Mouse (Mus musculus): ENCODE data around the gene Itpkb. TPM values are rescaled to one million over a fixed set of nuclear protein-coding genes. Genes with fewer than 3 reads are reported as not detected.

Itpkb gene
- polyA plus RNA-seq, 1 experiment from 2014 or later, result 3.4 TPM

- Histone ChIP-seq H3K4me1 (replicated peaks) (peaks cover 56% of the 10 kb centered on the region), H3K9me3 (no peaks in the 10 kb centered on the region), H3K36me3 (no peaks in the 10 kb centered on the region), H3K9ac (no peak overlapping the region; the same call in 1 of the 2 replicates), H3K27me3 (peaks cover 60% of the 10 kb centered on the region), H3K4me3 (peak overlapping the region; percentile 58; the same call in 1 of the 2 replicates), H3K27ac (no peak overlapping the region), H3K4me2 (peak overlapping the region; percentile 99)
- ATAC-seq (ENCODE audit: low FRiP score), result no peak
- 33% methylated on average over 6 of the region's 6 CpGs for WGBS
These were observed 3.3 kb downstream of the Itpkb start for GRCm38 (mm10) chr1:180333588-180333987.

- Histone ChIP-seq H3K4me1 (replicated peaks) (peaks cover 54% of the 10 kb centered on the region), H3K9ac (no peak overlapping the region; the same call in 1 of the 2 replicates), H3K36me3 (no peaks in the 10 kb centered on the region), H3K4me3 (no peak overlapping the region), H3K9me3 (no peaks in the 10 kb centered on the region), H3K27me3 (peaks cover 51% of the 10 kb centered on the region), H3K4me2 (peak overlapping the region; percentile 99), H3K27ac (no peak overlapping the region)
- WGBS, result 83% methylated on average over 6 of the region's 6 CpGs
- no peak for ATAC-seq (ENCODE audit: low FRiP score)
These were observed 4.3 kb downstream of the Itpkb start for GRCm38 (mm10) chr1:180334541-180334940.

DNA sequence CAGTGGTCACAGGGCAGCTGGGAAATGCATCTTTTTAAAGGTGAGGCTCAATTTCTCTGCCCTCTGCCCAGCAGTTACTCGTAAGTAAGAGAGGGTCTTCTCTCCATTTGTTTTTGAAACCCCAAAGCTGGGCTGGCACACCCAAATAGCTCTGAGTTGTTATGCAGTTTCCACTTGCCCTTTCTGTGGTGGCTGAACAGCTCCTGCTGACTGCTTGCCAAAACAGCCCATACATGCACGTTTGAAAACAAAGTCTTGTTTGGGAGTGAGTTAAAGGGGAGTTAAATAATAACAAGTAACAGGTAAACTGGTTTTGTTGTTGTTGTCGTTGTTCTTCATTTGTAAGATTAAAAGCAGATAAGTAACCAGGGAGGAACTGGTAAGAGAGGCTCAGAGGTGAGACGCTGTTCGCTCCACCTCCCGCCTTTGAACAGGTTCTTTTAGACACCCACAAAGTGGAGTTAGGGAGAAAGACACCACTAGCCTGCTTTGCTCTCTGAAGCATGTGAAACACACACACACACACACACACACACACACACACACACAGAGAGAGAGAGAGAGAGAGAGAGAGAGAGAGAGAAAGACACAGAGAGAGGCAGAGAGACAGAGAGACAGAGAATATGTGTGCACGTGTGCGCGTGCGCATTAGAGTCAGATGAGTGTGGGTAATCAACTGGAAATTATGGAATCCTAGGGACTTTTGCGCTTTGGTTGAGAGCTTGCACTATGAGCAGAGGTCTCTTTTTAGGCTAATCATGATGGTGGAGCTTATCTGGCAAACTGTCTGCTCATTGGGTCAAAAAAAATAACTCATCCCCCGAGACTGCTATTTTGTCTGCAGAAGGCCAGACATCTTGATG is 5.5 kb downstream of the Itpkb start:
- Histone ChIP-seq H3K36me3 (no peaks in the 10 kb centered on the region), H3K4me3 (no peak overlapping the region), H3K9me3 (no peaks in the 10 kb centered on the region), H3K9ac (no peak overlapping the region), H3K4me2 (peak overlapping the region; percentile 6; the same call in 1 of the 2 replicates), H3K27me3 (peaks cover 42% of the 10 kb centered on the region), H3K4me1 (replicated peaks) (peaks cover 47% of the 10 kb centered on the region), H3K27ac (no peak overlapping the region)
- ATAC-seq (ENCODE audit: low FRiP score), result no peak
- 80% methylated on average over 12 of the region's 12 CpGs for WGBS

- ATAC-seq (ENCODE audit: low FRiP score), result no peak
- no peaks in the 10 kb centered on the region for H3K36me3 ChIP-seq
- no peak overlapping the region for H3K4me2 ChIP-seq
- H3K27me3 ChIP-seq, result peaks cover 18% of the 10 kb centered on the region
- H3K4me3 ChIP-seq, result no peak overlapping the region
- H3K9ac ChIP-seq, result no peak overlapping the region
- no peak overlapping the region for H3K27ac ChIP-seq
- peaks cover 24% of the 10 kb centered on the region for H3K4me1 ChIP-seq (replicated peaks)
- 84% methylated on average over 8 of the region's 8 CpGs for WGBS
- no peaks in the 10 kb centered on the region for H3K9me3 ChIP-seq
These were observed 8.1 kb downstream of the Itpkb start for GRCm38 (mm10) chr1:180338358-180338757.

DNA sequence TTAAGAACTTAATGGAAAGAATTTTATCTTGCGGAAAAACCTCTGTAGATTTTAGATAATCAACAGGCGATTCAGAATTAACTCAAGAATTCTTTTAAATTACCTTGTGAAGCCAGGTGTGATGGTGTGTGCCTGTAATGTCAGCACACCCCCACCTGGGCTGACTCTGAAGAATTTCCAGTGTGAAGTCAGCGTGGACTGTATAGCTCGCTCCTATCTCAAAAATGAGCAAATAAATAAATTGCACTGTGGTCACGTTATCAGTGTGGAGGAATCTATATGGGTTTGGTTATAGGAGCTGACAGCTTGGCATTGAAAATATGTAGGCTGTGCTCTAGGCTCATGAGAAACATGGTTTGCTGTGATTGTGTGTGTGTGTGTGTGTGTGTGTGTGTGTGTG is 8.9 kb downstream of the Itpkb start:
- WGBS, result 91% methylated on average over 5 of the region's 5 CpGs
- H3K9me3 ChIP-seq, result no peaks in the 10 kb centered on the region
- H3K4me2 ChIP-seq, result no peak overlapping the region
- no peaks in the 10 kb centered on the region for H3K36me3 ChIP-seq
- ATAC-seq (ENCODE audit: low FRiP score), result no peak
- H3K9ac ChIP-seq, result no peak overlapping the region
- H3K27ac ChIP-seq, result no peak overlapping the region
- H3K4me3 ChIP-seq, result no peak overlapping the region
- peaks cover 10% of the 10 kb centered on the region for H3K27me3 ChIP-seq
- H3K4me1 ChIP-seq (replicated peaks), result peaks cover 24% of the 10 kb centered on the region

- Histone ChIP-seq H3K27me3 (no peaks in the 10 kb centered on the region), H3K4me2 (no peak overlapping the region), H3K4me1 (replicated peaks) (peaks cover 27% of the 10 kb centered on the region), H3K4me3 (no peak overlapping the region), H3K9ac (no peak overlapping the region), H3K27ac (no peak overlapping the region), H3K36me3 (no peaks in the 10 kb centered on the region), H3K9me3 (no peaks in the 10 kb centered on the region)
- WGBS, result 82% methylated on average over 7 of the region's 7 CpGs
- no peak for ATAC-seq (ENCODE audit: low FRiP score)
These were observed 12.7 kb downstream of the Itpkb start for GRCm38 (mm10) chr1:180342944-180343343.

DNA sequence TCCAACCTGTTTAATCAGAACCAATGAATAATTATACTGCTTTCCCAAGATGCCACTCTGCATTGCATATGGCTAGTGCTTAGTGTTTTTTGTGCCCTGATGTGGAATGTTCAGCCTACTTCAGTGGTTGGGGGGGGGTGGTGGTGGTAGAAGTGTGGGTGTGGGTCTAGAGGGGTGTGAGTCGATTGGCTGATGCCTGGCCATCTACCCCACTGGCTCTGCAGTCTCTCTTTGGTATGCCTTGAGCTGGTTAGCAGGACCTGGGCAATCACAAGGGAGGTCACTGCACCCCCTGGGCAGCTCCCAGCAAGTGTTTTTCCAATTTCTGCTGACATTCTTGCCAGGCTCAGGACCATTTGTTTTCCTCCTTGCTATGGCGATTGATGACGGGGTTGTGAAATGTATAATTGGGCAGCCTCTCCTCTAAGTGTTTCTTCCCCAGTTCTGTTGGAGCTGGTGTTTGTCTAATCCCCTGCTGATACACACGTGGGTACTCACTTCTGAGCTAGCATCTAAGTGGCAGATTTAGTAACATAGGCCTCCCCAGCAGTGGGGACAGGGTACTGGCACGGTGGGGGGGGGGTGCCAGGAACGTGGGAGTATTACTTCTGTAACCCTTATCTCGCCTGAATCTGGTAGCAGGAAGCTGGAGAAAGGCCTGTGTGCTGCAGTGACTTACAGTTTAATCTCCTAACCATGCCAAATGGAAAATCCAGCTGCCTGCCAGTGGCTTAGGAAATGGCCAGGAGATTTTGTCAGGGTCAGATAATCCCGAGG is 13.3 kb downstream of the Itpkb start:
- Histone ChIP-seq H3K4me2 (no peak overlapping the region), H3K4me3 (no peak overlapping the region), H3K9me3 (no peaks in the 10 kb centered on the region), H3K4me1 (replicated peaks) (peaks cover 34% of the 10 kb centered on the region), H3K27ac (no peak overlapping the region), H3K9ac (no peak overlapping the region), H3K36me3 (no peaks in the 10 kb centered on the region), H3K27me3 (no peaks in the 10 kb centered on the region)
- ATAC-seq (ENCODE audit: low FRiP score), result no peak
- WGBS, result 48% methylated on average over 8 of the region's 8 CpGs

DNA sequence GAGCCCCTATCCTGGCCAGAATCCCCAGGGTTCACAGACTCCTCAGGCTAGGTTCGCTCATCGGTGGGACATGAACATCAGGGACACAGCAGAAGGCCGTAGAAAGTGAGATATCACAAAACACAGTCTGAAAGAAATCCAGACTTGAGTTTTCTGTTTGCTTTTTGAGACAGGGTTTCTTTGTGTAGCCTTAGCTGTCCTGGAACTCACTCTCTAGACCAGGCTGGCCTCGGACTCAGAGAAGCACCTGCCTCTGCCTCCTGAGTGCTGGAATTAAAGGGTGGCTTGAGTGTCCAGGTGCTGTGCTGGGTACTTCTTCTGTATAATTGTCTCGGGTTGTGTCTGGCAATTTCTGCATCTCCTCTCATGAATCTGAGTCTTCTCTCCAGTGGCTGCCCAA is 14.8 kb downstream of the Itpkb start:
- H3K4me1 ChIP-seq (replicated peaks), result peaks cover 34% of the 10 kb centered on the region
- WGBS, result 89% methylated on average over 5 of the region's 5 CpGs
- H3K9me3 ChIP-seq, result no peaks in the 10 kb centered on the region
- H3K27me3 ChIP-seq, result no peaks in the 10 kb centered on the region
- ATAC-seq (ENCODE audit: low FRiP score), result no peak
- H3K4me2 ChIP-seq, result no peak overlapping the region
- H3K9ac ChIP-seq, result no peak overlapping the region
- no peaks in the 10 kb centered on the region for H3K36me3 ChIP-seq
- H3K4me3 ChIP-seq, result no peak overlapping the region
- no peak overlapping the region for H3K27ac ChIP-seq

DNA sequence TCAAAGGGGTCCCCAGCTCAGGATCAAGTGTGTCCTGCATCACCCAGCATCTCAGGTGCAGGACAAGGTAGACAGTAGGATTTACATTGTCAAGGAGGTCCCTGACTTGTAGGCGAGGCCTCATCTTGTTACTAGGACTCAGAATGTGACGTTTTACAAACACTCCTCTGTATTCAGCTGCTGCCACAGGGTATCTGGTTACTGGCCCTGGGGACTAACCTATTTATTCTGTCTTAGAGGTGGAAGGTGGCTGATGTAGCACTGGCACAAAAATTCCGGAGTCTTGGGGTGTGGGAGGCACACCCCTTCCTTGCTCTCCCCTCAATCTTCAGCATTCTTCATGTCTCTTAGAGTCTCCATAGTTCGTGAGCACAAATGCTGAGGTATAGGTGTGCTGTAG is 16.8 kb downstream of the Itpkb start:
- H3K4me3 ChIP-seq, result no peak overlapping the region
- no peak for ATAC-seq (ENCODE audit: low FRiP score)
- H3K27ac ChIP-seq, result no peak overlapping the region
- WGBS, result 84% methylated on average over 4 of the region's 4 CpGs
- H3K4me2 ChIP-seq, result no peak overlapping the region
- no peaks in the 10 kb centered on the region for H3K9me3 ChIP-seq
- peaks cover 38% of the 10 kb centered on the region for H3K4me1 ChIP-seq (replicated peaks)
- no peaks in the 10 kb centered on the region for H3K36me3 ChIP-seq
- H3K27me3 ChIP-seq, result no peaks in the 10 kb centered on the region
- no peak overlapping the region for H3K9ac ChIP-seq

GRCm38 (mm10) chr1:180347907-180348306 is 17.6 kb downstream of the Itpkb start:
- Histone ChIP-seq H3K9me3 (no peaks in the 10 kb centered on the region), H3K4me3 (no peak overlapping the region), H3K9ac (no peak overlapping the region), H3K27me3 (no peaks in the 10 kb centered on the region), H3K4me1 (replicated peaks) (peaks cover 38% of the 10 kb centered on the region), H3K36me3 (no peaks in the 10 kb centered on the region), H3K4me2 (no peak overlapping the region), H3K27ac (no peak overlapping the region)
- 0 out of 2 replicates have a peak, but pooled peaks have one; percentile 37 for ATAC-seq (ENCODE audit: low FRiP score)
- 68% methylated on average over 6 of the region's 6 CpGs for WGBS

DNA sequence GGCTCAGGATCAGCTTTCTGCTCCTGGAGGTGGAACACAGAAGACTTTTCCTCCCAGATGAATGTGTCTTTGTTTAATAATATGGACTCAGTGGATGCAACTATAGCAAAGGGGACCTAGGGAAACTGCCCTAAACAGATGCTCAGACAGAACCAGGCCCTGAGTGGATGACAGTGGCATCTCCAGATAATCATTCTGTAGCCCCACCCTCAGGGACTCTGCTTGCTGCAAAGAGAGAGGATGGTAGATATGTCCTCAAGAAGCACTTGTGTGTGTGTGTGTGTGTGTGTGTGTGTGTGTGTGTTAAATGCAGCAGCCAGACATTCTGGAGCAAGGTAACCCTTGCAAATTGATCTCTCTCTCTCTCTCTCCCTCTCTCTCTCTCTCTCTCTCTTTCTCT is 18.8 kb downstream of the Itpkb start:
- Histone ChIP-seq H3K9ac (no peak overlapping the region), H3K27me3 (no peaks in the 10 kb centered on the region), H3K36me3 (no peaks in the 10 kb centered on the region), H3K4me2 (no peak overlapping the region), H3K4me1 (replicated peaks) (peaks cover 28% of the 10 kb centered on the region), H3K9me3 (no peaks in the 10 kb centered on the region), H3K4me3 (no peak overlapping the region), H3K27ac (no peak overlapping the region)
- no peak for ATAC-seq (ENCODE audit: low FRiP score)

GRCm38 (mm10) chr1:180352258-180352657 is 22.0 kb downstream of the Itpkb start:
- H3K36me3 ChIP-seq, result no peaks in the 10 kb centered on the region
- 58% methylated on average over 3 of the region's 3 CpGs for WGBS
- H3K9ac ChIP-seq, result no peak overlapping the region
- no peak overlapping the region for H3K4me3 ChIP-seq
- no peak overlapping the region for H3K4me2 ChIP-seq
- H3K9me3 ChIP-seq, result no peaks in the 10 kb centered on the region
- no peak for ATAC-seq (ENCODE audit: low FRiP score)
- no peak overlapping the region for H3K27ac ChIP-seq
- H3K4me1 ChIP-seq (replicated peaks), result peaks cover 25% of the 10 kb centered on the region
- no peaks in the 10 kb centered on the region for H3K27me3 ChIP-seq
